14 mouse cellular contexts compared by ENCODE assay signal in the genomic region with DNA sequence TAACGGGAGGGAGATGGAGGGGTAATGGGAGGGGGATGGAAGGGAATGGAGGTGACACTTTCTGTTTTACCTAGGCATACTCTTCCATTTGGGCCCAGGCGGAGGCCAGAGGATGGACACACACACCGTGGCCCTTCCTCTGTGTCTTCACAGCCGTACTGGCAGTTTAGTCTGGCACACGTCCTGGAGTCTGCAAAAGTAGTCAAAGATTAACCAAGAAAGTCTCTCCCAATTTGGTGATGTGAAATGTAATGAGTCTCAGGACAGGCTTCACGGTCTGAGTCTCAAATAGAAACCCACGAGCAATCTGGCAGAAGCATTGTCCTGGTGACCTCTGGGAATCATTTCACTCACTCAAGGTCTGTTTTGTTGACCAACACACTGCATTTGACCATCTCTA. TPM values are rescaled to one million over a fixed set of nuclear protein-coding genes. Genes with fewer than 3 reads are reported as not detected.
"Had no signal": no experiment of that assay in that cellular context is flagged by ENCODE, and none has a peak within 500 bp of the region (broad histone marks: within the 10 kb centered on the region; RNA-seq: fewer than 3 reads in every experiment).

No protein-coding gene starts in this region.

- H3K27ac ChIP-seq: limb, embryonic 15.5 days; midbrain, embryonic 10.5 days; neural tube, embryonic 12.5 days had no signal

- ATAC-seq: hindbrain, embryonic 16.5 days; inflammation-experienced regulatory T-cells, adult 6 months; intestine, postnatal 0 days; lung, postnatal 0 days had no signal

- H3K9me3 ChIP-seq: limb, embryonic 15.5 days; midbrain, embryonic 10.5 days; neural tube, embryonic 12.5 days had no signal

- H3K4me3 ChIP-seq: limb, embryonic 15.5 days; midbrain, embryonic 10.5 days; neural tube, embryonic 12.5 days had no signal

- H3K9ac ChIP-seq: limb, embryonic 15.5 days; neural tube, embryonic 12.5 days had no signal

- H3K4me1 ChIP-seq: limb, embryonic 15.5 days; midbrain, embryonic 10.5 days; neural tube, embryonic 12.5 days had no signal

- DNase-seq: lung, adult 18-20 months; lung, postnatal 4 days; midbrain, embryonic 14.5 days; thymus, adult 18-20 months; thymus, postnatal 14 days had no signal

- H3K4me2 ChIP-seq: limb, embryonic 15.5 days; neural tube, embryonic 12.5 days had no signal

- H3K27me3 ChIP-seq: limb, embryonic 15.5 days; neural tube, embryonic 12.5 days had no signal

- H3K36me3 ChIP-seq: limb, embryonic 15.5 days; midbrain, embryonic 10.5 days; neural tube, embryonic 12.5 days had no signal

RNA-seq across cellular contexts. Expression of gene Egfl6, which starts 33.2 kb away (rescaled TPM):
- total RNA-seq: megakaryocyte, adult 5-6 weeks; monocyte, adult 5-6 weeks had no signal
- polyA plus RNA-seq: inflammation-experienced regulatory T-cells, adult 6 months had no signal
